Mouse (Mus musculus): ENCODE results near the gene Sh3rf3.

GRCm38 (mm10) chr10:58942819-58943218 is 129.7 kb downstream of the Sh3rf3 start:
- TF ChIP-seq ZC3H11A (IDR thresholded peaks at IDR 0.05; ENCODE audit: borderline replicate concordance, low read depth, low read length) (no peak), ZNF384 (IDR thresholded peaks at IDR 0.05; ENCODE audit: low read depth, low read length) (no peak), CHD2 (IDR thresholded peaks at IDR 0.05; ENCODE audit: low read depth, low read length) (no peak)
